Mouse (Mus musculus) neural tube, embryonic 15.5 days (tissue): Measurements from ENCODE around the gene Pfkfb4. TPM values are rescaled to one million over a fixed set of nuclear protein-coding genes. Genes with fewer than 3 reads are reported as not detected.

ENCODE experiments used
- ATAC-seq: fragments of 200-750 bp; cut with Nextera tagmentation; 2 replicates; pipeline ENCODE4 v1.8.0; 2017; ENCODE audit warnings: mild to moderate bottlenecking, moderate TSS enrichment, moderate library complexity; ENCODE audit not compliant: low FRiP score
- H3K27ac ChIP-seq: fragments of 300-500 bp; sonication (generic); replicated peaks from 2 replicates; pipeline ENCODE4 v1.5.1; 2015; ENCODE audit warnings: mild to moderate bottlenecking, inconsistent platforms
- H3K27me3 ChIP-seq: fragments of 300-500 bp; sonication (generic); replicated peaks from 2 replicates; pipeline ENCODE4 v1.6.1; 2015; ENCODE audit warnings: inconsistent platforms
- H3K36me3 ChIP-seq: fragments of 300-500 bp; sonication (generic); 2 replicates; pipeline ENCODE4 v1.6.1; 2015; ENCODE audit warnings: inconsistent platforms
- H3K4me1 ChIP-seq: fragments of 300-500 bp; sonication (generic); 2 replicates; pipeline ENCODE4 v1.6.1; 2015; ENCODE audit warnings: inconsistent platforms
- H3K4me2 ChIP-seq: fragments of 300-500 bp; sonication (generic); 2 replicates; pipeline ENCODE4 v1.6.1; 2015; ENCODE audit warnings: inconsistent platforms, mild to moderate bottlenecking, moderate library complexity
- H3K4me3 ChIP-seq: fragments of 300-500 bp; sonication (generic); replicated peaks from 2 replicates; pipeline ENCODE4 v1.5.1; 2015; ENCODE audit warnings: mild to moderate bottlenecking, inconsistent platforms
- H3K9ac ChIP-seq: fragments of 300-500 bp; sonication (generic); replicated peaks from 2 replicates; pipeline ENCODE4 v1.6.1; 2015; ENCODE audit warnings: mild to moderate bottlenecking, inconsistent platforms
- H3K9me3 ChIP-seq: fragments of 300-500 bp; sonication (generic); replicated peaks from 2 replicates; pipeline ENCODE4 v1.6.1; 2016; ENCODE audit warnings: inconsistent platforms
- WGBS: fragments of 180-500 bp; shearing (Covaris S2); methylation state at CpG from one replicate; pipeline ENCODE4 v1.1.7; 2015; ENCODE audit warnings: mixed read lengths; 5-methylcytosine and 5-hydroxymethylcytosine counted together
- microRNA counts: library from miRNA; unstranded; fragments of <30 nt; microRNA quantifications from one replicate; lab custom pipeline; 2016
- microRNA-seq: library from miRNA; unstranded; fragments of <30 nt; microRNA quantifications from one replicate; pipeline ENCODE4, GENCODE M21; 2017
- polyA plus RNA-seq: library from polyadenylated mRNA; unstranded; fragments of >200 nt; fragmentation: Nextera tagmentation; extraction: Ambion mirVana; gene quantifications from 2 replicates; pipeline ENCODE4 v1.2.1, GENCODE M21; 2015

The Pfkfb4 gene
- polyA plus RNA-seq, 1 experiment from 2014 or later: 30.1 TPM

DNA sequence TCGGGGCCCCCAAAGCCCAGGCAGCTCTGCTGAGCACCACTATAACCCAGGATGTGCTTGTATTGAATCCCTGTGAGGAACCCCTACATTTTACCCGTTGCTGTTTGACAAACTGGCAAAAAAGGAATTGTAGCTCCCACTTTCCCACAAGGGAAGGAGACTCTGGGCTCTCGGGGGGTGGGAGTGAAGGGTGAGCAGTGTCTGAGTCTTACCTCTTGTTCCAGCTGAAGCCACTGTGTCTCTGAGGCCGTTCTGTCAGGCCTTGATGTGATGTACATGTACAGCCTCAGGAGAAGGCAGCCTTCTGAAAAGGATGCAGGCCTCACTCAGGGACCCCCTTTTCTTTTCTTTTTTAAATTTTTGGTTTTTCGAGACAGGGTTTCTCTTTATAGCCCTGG lies 69.3 kb downstream of the Pfkfb4 start:
- Histone ChIP-seq H3K36me3 (peaks cover 72% of the 10 kb centered on the region), H3K4me1 (peaks cover 20% of the 10 kb centered on the region), H3K4me3 (no peak overlapping the region), H3K27me3 (no peaks in the 10 kb centered on the region), H3K9ac (no peak overlapping the region), H3K9me3 (no peaks in the 10 kb centered on the region), H3K27ac (no peak overlapping the region), H3K4me2 (no peak overlapping the region)
- WGBS: 91% methylated on average over 5 of the region's 5 CpGs
- no peak for ATAC-seq

DNA sequence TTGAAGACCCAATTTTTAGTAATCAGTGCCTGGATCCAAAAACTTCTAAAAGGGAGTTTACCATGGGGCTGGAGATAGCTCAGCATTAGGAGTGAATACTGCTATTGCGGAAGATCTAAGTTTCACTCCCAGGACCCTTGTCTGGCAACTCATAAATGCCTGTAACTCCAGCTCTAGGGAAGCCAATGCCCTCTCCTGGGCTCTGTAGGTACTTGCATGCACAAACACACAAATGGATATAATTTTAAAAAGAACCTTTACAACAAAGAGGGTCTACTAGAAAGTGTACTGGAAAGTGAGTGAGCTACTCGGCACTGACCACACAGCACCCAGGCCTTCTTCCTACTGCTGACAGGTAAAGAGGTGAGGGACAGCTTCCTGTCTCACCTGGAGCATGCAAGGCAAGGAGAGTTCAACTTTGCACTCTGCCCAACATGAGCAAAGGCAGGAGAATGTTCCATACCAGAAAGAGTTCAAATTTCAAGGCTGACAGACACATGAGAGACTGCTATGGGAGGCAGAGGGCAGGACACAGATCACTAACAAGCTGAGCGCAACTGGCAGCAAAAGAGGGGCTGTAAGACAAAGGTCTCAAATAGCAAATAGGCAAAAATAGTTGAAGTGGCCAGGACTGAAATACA lies 76.6 kb downstream of the Pfkfb4 start:
- Histone ChIP-seq H3K9ac (no peak overlapping the region), H3K4me1 (peaks cover 15% of the 10 kb centered on the region), H3K27ac (no peak overlapping the region), H3K36me3 (peaks cover 84% of the 10 kb centered on the region), H3K4me2 (no peak overlapping the region), H3K4me3 (no peak overlapping the region), H3K9me3 (no peaks in the 10 kb centered on the region), H3K27me3 (no peaks in the 10 kb centered on the region)
- WGBS: 96% methylated on average over 3 of the region's 3 CpGs
- no peak for ATAC-seq

DNA sequence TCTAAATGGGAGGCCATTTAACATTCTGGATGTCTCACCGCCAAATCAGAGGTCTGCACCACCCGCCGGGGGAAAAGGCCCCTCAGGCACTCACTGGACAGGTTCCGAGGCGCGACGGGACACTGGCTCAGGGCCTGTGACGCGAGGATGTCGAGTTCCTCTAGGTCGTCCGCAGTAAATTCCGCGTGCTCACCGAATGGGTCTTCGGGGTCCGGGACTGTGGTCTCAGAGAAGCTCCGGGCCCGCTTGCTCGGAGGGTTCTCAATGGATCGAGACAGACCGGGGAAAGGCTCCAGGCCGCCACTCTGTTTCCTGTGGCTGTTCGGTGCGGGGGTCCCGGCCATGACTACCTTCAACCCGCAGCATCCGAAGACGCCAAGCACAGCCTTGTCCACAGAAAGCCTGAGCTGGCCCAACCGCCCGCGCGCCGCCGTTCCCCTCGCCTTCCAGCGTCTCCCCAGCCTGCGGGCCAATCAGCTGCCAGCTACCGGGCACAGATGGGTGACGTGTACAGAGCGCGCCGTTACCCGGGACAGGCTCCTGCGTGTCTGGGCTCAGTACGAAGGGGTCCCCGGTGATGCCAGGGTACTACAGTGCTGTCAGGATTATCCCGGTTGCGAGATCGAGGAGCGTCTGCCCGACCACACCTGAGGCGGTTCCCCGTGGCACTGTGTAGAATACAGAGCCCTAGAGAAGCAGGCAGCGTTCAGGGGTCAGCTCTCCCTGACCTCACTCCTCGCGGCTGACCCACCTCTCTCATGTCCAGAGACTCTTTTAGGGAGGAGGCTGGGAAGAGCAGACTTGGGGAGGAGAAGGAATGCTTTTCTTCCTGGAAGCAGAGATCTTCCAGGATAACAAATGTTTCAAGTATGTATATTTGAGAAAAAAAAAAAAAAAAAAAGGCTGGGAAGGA lies 82.3 kb downstream of the Pfkfb4 start, which contains the start of gene Atrip:
TSS of gene Atrip (minus strand) at position 464 of the 913 bp plus-strand sequence.
- Histone ChIP-seq H3K27ac (peak within 1 kb of the TSS; percentile 86), H3K9me3 (no peaks in the 10 kb centered on the region), H3K36me3 (peaks cover 40% of the 10 kb centered on the region), H3K27me3 (no peaks in the 10 kb centered on the region), H3K4me1 (peaks cover 27% of the 10 kb centered on the region), H3K4me2 (peak within 1 kb of the TSS; percentile 93), H3K4me3 (peak within 1 kb of the TSS; percentile 90), H3K9ac (peak within 1 kb of the TSS; percentile 93)
- under 1% methylated on average over 57 of the region's 57 CpGs for WGBS
- peak; percentile 96 for ATAC-seq

DNA sequence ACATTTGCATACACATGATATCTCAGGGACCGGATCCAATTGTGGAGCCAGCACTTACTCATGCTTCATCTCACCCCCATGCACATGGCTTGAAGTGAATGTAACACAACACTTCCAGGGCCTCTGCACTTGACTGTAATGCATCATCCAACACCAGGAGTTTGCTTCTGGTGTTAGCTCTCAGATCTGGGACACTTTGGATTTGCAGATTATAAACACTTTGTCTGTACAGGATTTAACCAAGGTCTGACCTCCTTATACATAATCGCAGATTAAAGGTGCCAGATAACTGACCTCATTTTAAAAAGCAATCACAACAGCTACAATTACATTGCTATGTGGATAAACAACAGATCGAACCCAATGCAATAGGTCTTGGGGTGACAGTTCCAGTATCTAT lies 88.9 kb downstream of the Pfkfb4 start:
- peaks cover 22% of the 10 kb centered on the region for H3K36me3 ChIP-seq
- H3K27ac ChIP-seq: no peak overlapping the region
- no peak overlapping the region for H3K4me2 ChIP-seq
- ATAC-seq: no peak
- WGBS: 96% methylated on average over 3 of the region's 3 CpGs
- peaks cover 28% of the 10 kb centered on the region for H3K4me1 ChIP-seq
- no peak overlapping the region for H3K9ac ChIP-seq
- no peaks in the 10 kb centered on the region for H3K27me3 ChIP-seq
- no peak overlapping the region for H3K4me3 ChIP-seq
- H3K9me3 ChIP-seq: no peaks in the 10 kb centered on the region

DNA sequence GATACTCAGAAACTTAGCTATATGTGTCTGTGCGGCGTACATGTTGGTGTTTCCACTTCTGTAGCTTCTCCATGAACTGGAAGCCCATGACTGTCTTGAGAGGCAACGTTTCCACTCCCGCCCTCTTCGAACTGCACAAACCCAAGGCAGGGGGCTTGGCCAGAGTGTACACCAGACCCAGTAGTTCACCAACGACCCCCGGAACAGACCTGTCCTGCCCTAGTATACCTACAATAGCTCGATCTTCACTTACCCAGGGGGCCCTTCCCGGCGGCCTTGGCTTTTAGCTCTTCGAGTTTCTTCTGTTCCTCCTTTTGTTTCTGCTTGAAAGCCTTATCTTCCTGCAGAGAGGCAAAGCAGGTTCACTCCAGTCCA lies 90.2 kb downstream of the Pfkfb4 start:
- ATAC-seq: peak; percentile 35; the same call in 1 of the 2 replicates
- 5% methylated on average over 11 of the region's 11 CpGs for WGBS

More for the DNA sequence above, 90.2 kb downstream of the Pfkfb4 start:
- H3K4me3 ChIP-seq: peak overlapping the region; percentile 82
- H3K27me3 ChIP-seq: no peaks in the 10 kb centered on the region
- H3K4me2 ChIP-seq: peak overlapping the region; percentile 67
- peak overlapping the region; percentile 80 for H3K27ac ChIP-seq
- H3K9ac ChIP-seq: peak overlapping the region; percentile 87
- H3K9me3 ChIP-seq: no peaks in the 10 kb centered on the region
- H3K4me1 ChIP-seq: peaks cover 28% of the 10 kb centered on the region
- H3K36me3 ChIP-seq: peaks cover 22% of the 10 kb centered on the region

MicroRNAs encoded within 50 kb of the gene (microRNA counts, 519-probe panel; counts per million panel counts)
- not detected for microRNA mmu-miR-711 (lab: Ali Mortazavi, UCI)

Small RNA genes lying within 50 kb of the gene (microRNA-seq; reads per million reads assigned to microRNA genes)
- not detected for gene Mir711

Other genes with a start within 250 kb of the Pfkfb4 start
- gene Ip6k2, start 208.0 kb upstream of the Pfkfb4 start, polyA plus RNA-seq: 187 and 210 TPM in 2 replicates
- 33.3 and 40.0 TPM in 2 replicates for gene Nckipsd, start 183.4 kb upstream of the Pfkfb4 start, polyA plus RNA-seq
- 8.2 and 10.8 TPM in 2 replicates for gene Celsr3, start 165.5 kb upstream of the Pfkfb4 start, polyA plus RNA-seq
- 16.8 and 18.6 TPM in 2 replicates for gene Slc26a6, start 138.5 kb upstream of the Pfkfb4 start, polyA plus RNA-seq
- 0.32 TPM in 1 of 2 replicates, not detected in the other for gene Tmem89, start 77.2 kb upstream of the Pfkfb4 start, polyA plus RNA-seq
- gene Uqcrc1, start 55.1 kb upstream of the Pfkfb4 start, polyA plus RNA-seq: 511 and 515 TPM in 2 replicates
- gene Col7a1, start 38.2 kb upstream of the Pfkfb4 start, polyA plus RNA-seq: 1.8 and 2.8 TPM in 2 replicates
- gene Ucn2, start 5.8 kb upstream of the Pfkfb4 start, polyA plus RNA-seq: not detected in 2 replicates
- gene Shisa5, start 46.8 kb downstream of the Pfkfb4 start, polyA plus RNA-seq: 78.4 and 93.0 TPM in 2 replicates
- gene Trex1, start 68.0 kb downstream of the Pfkfb4 start, polyA plus RNA-seq: 13.9 and 15.6 TPM in 2 replicates
- gene Atrip, start 82.3 kb downstream of the Pfkfb4 start, polyA plus RNA-seq: 32.8 TPM in 2 replicates
- gene Ccdc51, start 90.7 kb downstream of the Pfkfb4 start, polyA plus RNA-seq: 12.2 and 13.7 TPM in 2 replicates
- 678 and 752 TPM in 2 replicates for gene Tma7, start 90.8 kb downstream of the Pfkfb4 start, polyA plus RNA-seq
- gene Plxnb1, start 103.6 kb downstream of the Pfkfb4 start, polyA plus RNA-seq: 11.6 and 13.7 TPM in 2 replicates
- gene Fbxw21, start 170.3 kb downstream of the Pfkfb4 start, polyA plus RNA-seq: not detected in 2 replicates
- not detected in 2 replicates for gene Fbxw13, start 204.2 kb downstream of the Pfkfb4 start, polyA plus RNA-seq
- gene Fbxw20, start 243.0 kb downstream of the Pfkfb4 start, polyA plus RNA-seq: not detected in 2 replicates